Mouse (Mus musculus): Measurements from ENCODE around the gene Ptprg. TPM values are rescaled to one million over a fixed set of nuclear protein-coding genes. Genes with fewer than 3 reads are reported as not detected.

Ptprg gene
- polyA plus RNA-seq, 1 experiment = 16.6 TPM

- H3K36me3 ChIP-seq (ENCODE audit: control insufficient read depth, insufficient read depth) = no peaks in the 10 kb centered on the region
- no peak overlapping the region for H3K4me3 ChIP-seq (ENCODE audit: insufficient read depth, poor library complexity, severe bottlenecking)
- TF ChIP-seq MYOG (IDR thresholded peaks at IDR 0.05; ENCODE audit: control insufficient read depth, extremely low read depth, insufficient read length) (no peak), USF1 (IDR thresholded peaks at IDR 0.05; ENCODE audit: low read depth) (no peak), MYOD1 (IDR thresholded peaks at IDR 0.05; ENCODE audit: control insufficient read depth, insufficient read length, low read depth) (no peak), CEBPB (IDR thresholded peaks at IDR 0.05; ENCODE audit: low read depth) (no peak), CTCF (IDR thresholded peaks at IDR 0.05; ENCODE audit: control insufficient read depth, insufficient read depth, insufficient read length) (no peak), MAX (IDR thresholded peaks at IDR 0.05) (no peak), FOSL1 (IDR thresholded peaks at IDR 0.05; ENCODE audit: insufficient read depth, low read length, poor library complexity, severe bottlenecking) (no peak)
- H3K79me2 ChIP-seq (ENCODE audit: control insufficient read depth, insufficient read depth) = peaks cover 44% of the 10 kb centered on the region
- H3K27me3 ChIP-seq (ENCODE audit: control insufficient read depth, insufficient read depth, insufficient read length) = no peaks in the 10 kb centered on the region
- no peak overlapping the region for H3ac ChIP-seq (ENCODE audit: control insufficient read depth, insufficient read length, low read depth)
- H3K79me3 ChIP-seq (ENCODE audit: low read depth) = peaks cover 25% of the 10 kb centered on the region
These were observed 16.4 kb downstream of the Ptprg start for GRCm38 (mm10) chr14:11569734-11570133.

- Histone ChIP-seq H3K79me2 (ENCODE audit: control insufficient read depth, insufficient read depth) (peaks cover 47% of the 10 kb centered on the region), H3K27me3 (ENCODE audit: control insufficient read depth, insufficient read depth, insufficient read length) (no peaks in the 10 kb centered on the region), H3ac (ENCODE audit: control insufficient read depth, insufficient read length, low read depth) (no peak overlapping the region), H3K36me3 (ENCODE audit: control insufficient read depth, insufficient read depth) (no peaks in the 10 kb centered on the region), H3K4me3 (ENCODE audit: insufficient read depth, poor library complexity, severe bottlenecking) (no peak overlapping the region), H3K79me3 (ENCODE audit: low read depth) (peaks cover 19% of the 10 kb centered on the region)
- TF ChIP-seq MYOG (IDR thresholded peaks at IDR 0.05; ENCODE audit: control insufficient read depth, extremely low read depth, insufficient read length) (no peak), MAX (IDR thresholded peaks at IDR 0.05) (no peak), CTCF (IDR thresholded peaks at IDR 0.05; ENCODE audit: control insufficient read depth, insufficient read depth, insufficient read length) (no peak), CEBPB (IDR thresholded peaks at IDR 0.05; ENCODE audit: low read depth) (no peak)
These were observed 18.5 kb downstream of the Ptprg start for GRCm38 (mm10) chr14:11571766-11572394.

- H3K27me3 ChIP-seq (ENCODE audit: control insufficient read depth, insufficient read depth, insufficient read length) = no peaks in the 10 kb centered on the region
- no peak overlapping the region for H3ac ChIP-seq (ENCODE audit: control insufficient read depth, insufficient read length, low read depth)
- H3K4me3 ChIP-seq (ENCODE audit: insufficient read depth, poor library complexity, severe bottlenecking) = no peak overlapping the region
- TF ChIP-seq USF1 (IDR thresholded peaks at IDR 0.05; ENCODE audit: low read depth) (no peak), MAX (IDR thresholded peaks at IDR 0.05) (no peak), FOSL1 (IDR thresholded peaks at IDR 0.05; ENCODE audit: insufficient read depth, low read length, poor library complexity, severe bottlenecking) (no peak), CEBPB (IDR thresholded peaks at IDR 0.05; ENCODE audit: low read depth) (no peak), MYOD1 (IDR thresholded peaks at IDR 0.05; ENCODE audit: control insufficient read depth, insufficient read length, low read depth) (no peak), MYOG (IDR thresholded peaks at IDR 0.05; ENCODE audit: control insufficient read depth, extremely low read depth, insufficient read length) (no peak), CTCF (IDR thresholded peaks at IDR 0.05; ENCODE audit: control insufficient read depth, insufficient read depth, insufficient read length) (no peak)
- H3K36me3 ChIP-seq (ENCODE audit: control insufficient read depth, insufficient read depth) = no peaks in the 10 kb centered on the region
- H3K79me3 ChIP-seq (ENCODE audit: low read depth) = peaks cover 19% of the 10 kb centered on the region
- H3K79me2 ChIP-seq (ENCODE audit: control insufficient read depth, insufficient read depth) = peaks cover 47% of the 10 kb centered on the region
These were observed 19.1 kb downstream of the Ptprg start for GRCm38 (mm10) chr14:11572395-11572784.

GRCm38 (mm10) chr14:11573710-11574109, 20.4 kb downstream of the Ptprg start:
- H3K79me3 ChIP-seq (ENCODE audit: low read depth) = peaks cover 16% of the 10 kb centered on the region
- H3K27me3 ChIP-seq (ENCODE audit: control insufficient read depth, insufficient read depth, insufficient read length) = no peaks in the 10 kb centered on the region
- peaks cover 47% of the 10 kb centered on the region for H3K79me2 ChIP-seq (ENCODE audit: control insufficient read depth, insufficient read depth)
- no peak overlapping the region for H3K4me3 ChIP-seq (ENCODE audit: insufficient read depth, poor library complexity, severe bottlenecking)
- H3ac ChIP-seq (ENCODE audit: control insufficient read depth, insufficient read length, low read depth) = no peak overlapping the region
- TF ChIP-seq MYOG (IDR thresholded peaks at IDR 0.05; ENCODE audit: control insufficient read depth, extremely low read depth, insufficient read length) (no peak), FOSL1 (IDR thresholded peaks at IDR 0.05; ENCODE audit: insufficient read depth, low read length, poor library complexity, severe bottlenecking) (no peak), CTCF (IDR thresholded peaks at IDR 0.05; ENCODE audit: control insufficient read depth, insufficient read depth, insufficient read length) (no peak), MAX (IDR thresholded peaks at IDR 0.05) (no peak)
- H3K36me3 ChIP-seq (ENCODE audit: control insufficient read depth, insufficient read depth) = no peaks in the 10 kb centered on the region

GRCm38 (mm10) chr14:11577276-11577909, 24.1 kb downstream of the Ptprg start:
- Histone ChIP-seq H3ac (ENCODE audit: control insufficient read depth, insufficient read length, low read depth) (no peak overlapping the region), H3K36me3 (ENCODE audit: control insufficient read depth, insufficient read depth) (no peaks in the 10 kb centered on the region), H3K27me3 (ENCODE audit: control insufficient read depth, insufficient read depth, insufficient read length) (no peaks in the 10 kb centered on the region), H3K79me2 (ENCODE audit: control insufficient read depth, insufficient read depth) (peaks cover 36% of the 10 kb centered on the region), H3K4me3 (ENCODE audit: insufficient read depth, poor library complexity, severe bottlenecking) (no peak overlapping the region), H3K79me3 (ENCODE audit: low read depth) (peaks cover 20% of the 10 kb centered on the region)
- TF ChIP-seq MYOD1 (IDR thresholded peaks at IDR 0.05; ENCODE audit: control insufficient read depth, insufficient read length, low read depth) (no peak), FOSL1 (IDR thresholded peaks at IDR 0.05; ENCODE audit: insufficient read depth, low read length, poor library complexity, severe bottlenecking) (no peak), MAX (IDR thresholded peaks at IDR 0.05) (no peak), CTCF (IDR thresholded peaks at IDR 0.05; ENCODE audit: control insufficient read depth, insufficient read depth, insufficient read length) (no peak), USF1 (IDR thresholded peaks at IDR 0.05; ENCODE audit: low read depth) (no peak), MYOG (IDR thresholded peaks at IDR 0.05; ENCODE audit: control insufficient read depth, extremely low read depth, insufficient read length) (no peak)

- H3ac ChIP-seq (ENCODE audit: control insufficient read depth, insufficient read length, low read depth) = no peak overlapping the region
- no peaks in the 10 kb centered on the region for H3K36me3 ChIP-seq (ENCODE audit: control insufficient read depth, insufficient read depth)
- H3K4me3 ChIP-seq (ENCODE audit: insufficient read depth, poor library complexity, severe bottlenecking) = no peak overlapping the region
- peaks cover 20% of the 10 kb centered on the region for H3K79me3 ChIP-seq (ENCODE audit: low read depth)
- H3K79me2 ChIP-seq (ENCODE audit: control insufficient read depth, insufficient read depth) = peaks cover 35% of the 10 kb centered on the region
- H3K27me3 ChIP-seq (ENCODE audit: control insufficient read depth, insufficient read depth, insufficient read length) = no peaks in the 10 kb centered on the region
- TF ChIP-seq USF1 (IDR thresholded peaks at IDR 0.05; ENCODE audit: low read depth) = no peak
- no peak for TF ChIP-seq MYOD1 (IDR thresholded peaks at IDR 0.05; ENCODE audit: control insufficient read depth, insufficient read length, low read depth)
- no peak for TF ChIP-seq CTCF (IDR thresholded peaks at IDR 0.05; ENCODE audit: control insufficient read depth, insufficient read depth, insufficient read length)
- no peak for TF ChIP-seq MAX (IDR thresholded peaks at IDR 0.05)
- no peak for TF ChIP-seq MYOG (IDR thresholded peaks at IDR 0.05; ENCODE audit: control insufficient read depth, extremely low read depth, insufficient read length)
- TF ChIP-seq CEBPB (IDR thresholded peaks at IDR 0.05; ENCODE audit: low read depth) = no peak
- no peak for TF ChIP-seq FOSL1 (IDR thresholded peaks at IDR 0.05; ENCODE audit: insufficient read depth, low read length, poor library complexity, severe bottlenecking)
These were observed 24.6 kb downstream of the Ptprg start for GRCm38 (mm10) chr14:11577910-11578309.

Measured in C2C12 (cell line).